Mouse (Mus musculus): ENCODE results near the gene Sema7a. TPM values are rescaled to one million over a fixed set of nuclear protein-coding genes. Genes with fewer than 3 reads are reported as not detected.

Sema7a gene
- polyA plus RNA-seq, 1 experiment: 37.9 TPM

- peak; percentile 31 for DNase-seq (ENCODE audit: low read depth)
- TF ChIP-seq POLR2A (IDR thresholded peaks at IDR 0.05; ENCODE audit: borderline replicate concordance, extremely low read depth, insufficient read depth, insufficient read length, poor library complexity, severe bottlenecking) (no peak), CTCF (IDR thresholded peaks at IDR 0.05; ENCODE audit: borderline replicate concordance, extremely low read depth, insufficient read depth, insufficient read length) (no peak)
Observed at GRCm38 (mm10) chr9:57969736-57970495, 30.0 kb downstream of the Sema7a start.

GRCm38 (mm10) chr9:57971413-57971812, 31.5 kb downstream of the Sema7a start:
- TF ChIP-seq CTCF (IDR thresholded peaks at IDR 0.05; ENCODE audit: borderline replicate concordance, extremely low read depth, insufficient read depth, insufficient read length): no peak
- TF ChIP-seq POLR2A (IDR thresholded peaks at IDR 0.05; ENCODE audit: borderline replicate concordance, extremely low read depth, insufficient read depth, insufficient read length, poor library complexity, severe bottlenecking): no peak
- DNase-seq (ENCODE audit: low read depth): no peak

- no peak for DNase-seq (ENCODE audit: low read depth)
- TF ChIP-seq CTCF (IDR thresholded peaks at IDR 0.05; ENCODE audit: borderline replicate concordance, extremely low read depth, insufficient read depth, insufficient read length) (no peak), POLR2A (IDR thresholded peaks at IDR 0.05; ENCODE audit: borderline replicate concordance, extremely low read depth, insufficient read depth, insufficient read length, poor library complexity, severe bottlenecking) (no peak)
Observed at GRCm38 (mm10) chr9:57972141-57972591, 32.3 kb downstream of the Sema7a start.

GRCm38 (mm10) chr9:57972776-57973439, 33.0 kb downstream of the Sema7a start:
- TF ChIP-seq CTCF (IDR thresholded peaks at IDR 0.05; ENCODE audit: borderline replicate concordance, extremely low read depth, insufficient read depth, insufficient read length): no peak
- TF ChIP-seq POLR2A (IDR thresholded peaks at IDR 0.05; ENCODE audit: borderline replicate concordance, extremely low read depth, insufficient read depth, insufficient read length, poor library complexity, severe bottlenecking): no peak
- no peak for DNase-seq (ENCODE audit: low read depth)

GRCm38 (mm10) chr9:57973440-57974066, 33.6 kb downstream of the Sema7a start:
- no peak for DNase-seq (ENCODE audit: low read depth)
- TF ChIP-seq POLR2A (IDR thresholded peaks at IDR 0.05; ENCODE audit: borderline replicate concordance, extremely low read depth, insufficient read depth, insufficient read length, poor library complexity, severe bottlenecking): no peak
- TF ChIP-seq CTCF (IDR thresholded peaks at IDR 0.05; ENCODE audit: borderline replicate concordance, extremely low read depth, insufficient read depth, insufficient read length): no peak

GRCm38 (mm10) chr9:57974221-57974620, 34.3 kb downstream of the Sema7a start:
- DNase-seq (ENCODE audit: low read depth): no peak
- TF ChIP-seq CTCF (IDR thresholded peaks at IDR 0.05; ENCODE audit: borderline replicate concordance, extremely low read depth, insufficient read depth, insufficient read length) (no peak), POLR2A (IDR thresholded peaks at IDR 0.05; ENCODE audit: borderline replicate concordance, extremely low read depth, insufficient read depth, insufficient read length, poor library complexity, severe bottlenecking) (no peak)

GRCm38 (mm10) chr9:57975200-57975821, 35.4 kb downstream of the Sema7a start:
- TF ChIP-seq CTCF (IDR thresholded peaks at IDR 0.05; ENCODE audit: borderline replicate concordance, extremely low read depth, insufficient read depth, insufficient read length): no peak
- TF ChIP-seq POLR2A (IDR thresholded peaks at IDR 0.05; ENCODE audit: borderline replicate concordance, extremely low read depth, insufficient read depth, insufficient read length, poor library complexity, severe bottlenecking): no peak
- no peak for DNase-seq (ENCODE audit: low read depth)

- no peak for DNase-seq (ENCODE audit: low read depth)
- TF ChIP-seq CTCF (IDR thresholded peaks at IDR 0.05; ENCODE audit: borderline replicate concordance, extremely low read depth, insufficient read depth, insufficient read length): no peak
- no peak for TF ChIP-seq POLR2A (IDR thresholded peaks at IDR 0.05; ENCODE audit: borderline replicate concordance, extremely low read depth, insufficient read depth, insufficient read length, poor library complexity, severe bottlenecking)
Observed at GRCm38 (mm10) chr9:57978025-57978424, 38.1 kb downstream of the Sema7a start.

GRCm38 (mm10) chr9:57978858-57979257, 38.9 kb downstream of the Sema7a start:
- no peak for DNase-seq (ENCODE audit: low read depth)

GRCm38 (mm10) chr9:57980570-57980969, 40.7 kb downstream of the Sema7a start:
- DNase-seq (ENCODE audit: low read depth): no peak
- TF ChIP-seq POLR2A (IDR thresholded peaks at IDR 0.05; ENCODE audit: borderline replicate concordance, extremely low read depth, insufficient read depth, insufficient read length, poor library complexity, severe bottlenecking): no peak
- no peak for TF ChIP-seq CTCF (IDR thresholded peaks at IDR 0.05; ENCODE audit: borderline replicate concordance, extremely low read depth, insufficient read depth, insufficient read length)

More at GRCm38 (mm10) chr9:57978858-57979257, 38.9 kb downstream of the Sema7a start:
- TF ChIP-seq CTCF (IDR thresholded peaks at IDR 0.05; ENCODE audit: borderline replicate concordance, extremely low read depth, insufficient read depth, insufficient read length) (no peak), POLR2A (IDR thresholded peaks at IDR 0.05; ENCODE audit: borderline replicate concordance, extremely low read depth, insufficient read depth, insufficient read length, poor library complexity, severe bottlenecking) (no peak)

- TF ChIP-seq CTCF (IDR thresholded peaks at IDR 0.05; ENCODE audit: borderline replicate concordance, extremely low read depth, insufficient read depth, insufficient read length) (no peak), POLR2A (IDR thresholded peaks at IDR 0.05; ENCODE audit: borderline replicate concordance, extremely low read depth, insufficient read depth, insufficient read length, poor library complexity, severe bottlenecking) (no peak)
- DNase-seq (ENCODE audit: low read depth): no peak
Observed at GRCm38 (mm10) chr9:57985304-57985703, 45.4 kb downstream of the Sema7a start.

Data from brain, embryonic 14.5 days (tissue).